Mouse (Mus musculus): ENCODE results near the gene Triap1. TPM values are rescaled to one million over a fixed set of nuclear protein-coding genes. Genes with fewer than 3 reads are reported as not detected.

Gene Triap1
- total RNA-seq, 2 experiments from 2014 or later = 27.0 to 29.0 TPM

GRCm38 (mm10) chr5:115327610-115328548 is 13.1 kb upstream of the Triap1 start:
- intact Hi-C loops (cut with DNase I) = loop anchor here (1.0 kb wide), 2 partner anchors 9 to 27 kb away; no protein-coding TSS in a partner anchor
- peak in 1 of 2 experiments; percentile 32 for DNase-seq (ENCODE audit: low spot score in 2 of 2)

- intact Hi-C loops (cut with DNase I) = no loop called here
- no peak for DNase-seq (ENCODE audit: low spot score in 2 of 2)
These were observed 10.1 kb upstream of the Triap1 start for GRCm38 (mm10) chr5:115330955-115331354.

- intact Hi-C loops (cut with DNase I) = no loop called here
- DNase-seq (ENCODE audit: low spot score in 2 of 2) = no peak
These were observed 7.4 kb upstream of the Triap1 start for GRCm38 (mm10) chr5:115333626-115334025.

GRCm38 (mm10) chr5:115340007-115340406 is 1.0 kb upstream of the Triap1 start:
- intact Hi-C loops (cut with DNase I) = loop anchor here (2.0 kb wide), 1 partner anchor 39 kb away; the partner anchor contains the start of gene Dynll1
- DNase-seq (ENCODE audit: low spot score in 2 of 2) = no peak

GRCm38 (mm10) chr5:115341314-115342165 is 515 bp downstream of the Triap1 start:
- no peak for DNase-seq (ENCODE audit: low spot score in 2 of 2)
- intact Hi-C loops (cut with DNase I) = loop anchor here (2.0 kb wide), 1 partner anchor 41 kb away; the partner anchor contains the start of gene Dynll1

- peak; percentile 76 to 78 for DNase-seq (ENCODE audit: low spot score in 2 of 2)
- intact Hi-C loops (cut with DNase I) = no loop called here
These were observed 6.5 kb downstream of the Triap1 start for GRCm38 (mm10) chr5:115347564-115347963.

- intact Hi-C loops (cut with DNase I) = no loop called here
- DNase-seq (ENCODE audit: low spot score in 2 of 2) = peak; percentile 98 to 99
These were observed 7.7 kb downstream of the Triap1 start, which contains the start of gene Cox6a1 for GRCm38 (mm10) chr5:115348546-115349224. TSS of gene Cox6a1 (minus strand) at chr5:115348981.

- DNase-seq (ENCODE audit: low spot score in 2 of 2) = no peak
- intact Hi-C loops (cut with DNase I) = no loop called here
These were observed 8.2 kb downstream of the Triap1 start for GRCm38 (mm10) chr5:115349225-115349555.

- intact Hi-C loops (cut with DNase I) = no loop called here
- no peak for DNase-seq (ENCODE audit: low spot score in 2 of 2)
These were observed 10.3 kb downstream of the Triap1 start for GRCm38 (mm10) chr5:115351348-115351747.

- intact Hi-C loops (cut with DNase I) = no loop called here
- no peak for DNase-seq (ENCODE audit: low spot score in 2 of 2)
These were observed 14.0 kb downstream of the Triap1 start for GRCm38 (mm10) chr5:115355070-115355469.

- peak; percentile 73 to 74 for DNase-seq (ENCODE audit: low spot score in 2 of 2)
- intact Hi-C loops (cut with DNase I) = loop anchor here (1.0 kb wide), 1 partner anchor 82 kb away; no protein-coding TSS in a partner anchor
These were observed 17.8 kb downstream of the Triap1 start for GRCm38 (mm10) chr5:115358872-115359271.

GRCm38 (mm10) chr5:115359438-115359837 is 18.4 kb downstream of the Triap1 start:
- no peak for DNase-seq (ENCODE audit: low spot score in 2 of 2)
- intact Hi-C loops (cut with DNase I) = loop anchor here (1.0 kb wide), 1 partner anchor 82 kb away; no protein-coding TSS in a partner anchor

GRCm38 (mm10) chr5:115359851-115360372 is 18.9 kb downstream of the Triap1 start:
- intact Hi-C loops (cut with DNase I) = loop anchor here (1.0 kb wide), 1 partner anchor 81 kb away; no protein-coding TSS in a partner anchor

GRCm38 (mm10) chr5:115362216-115362615 is 21.2 kb downstream of the Triap1 start:
- peak in 1 of 2 experiments; percentile 24 for DNase-seq (ENCODE audit: low spot score in 2 of 2)
- intact Hi-C loops (cut with DNase I) = no loop called here

More at GRCm38 (mm10) chr5:115359851-115360372, 18.9 kb downstream of the Triap1 start:
- DNase-seq (ENCODE audit: low spot score in 2 of 2) = no peak

GRCm38 (mm10) chr5:115362819-115363714 is 22.0 kb downstream of the Triap1 start:
- DNase-seq (ENCODE audit: low spot score in 2 of 2) = peak; percentile 59 to 94
- intact Hi-C loops (cut with DNase I) = no loop called here

- intact Hi-C loops (cut with DNase I) = no loop called here
- DNase-seq (ENCODE audit: low spot score in 2 of 2) = no peak
These were observed 23.8 kb downstream of the Triap1 start for GRCm38 (mm10) chr5:115364782-115365181.

- intact Hi-C loops (cut with DNase I) = no loop called here
- no peak for DNase-seq (ENCODE audit: low spot score in 2 of 2)
These were observed 30.7 kb downstream of the Triap1 start for GRCm38 (mm10) chr5:115371736-115372135.
